Mouse (Mus musculus) retina, postnatal 1 day (tissue): ENCODE measurements at regions not wholly inside any gene's neighbourhood (a gene's known extent, or its start where the extent isn't known, plus 50 kb on each side); places are given as distances from the start of the nearest gene placed in this dataset.

Source experiments
- DNase-seq: peaks from one replicate; pipeline ENCODE4 v3.0.0-alpha.2; 2012

- DNase-seq = no peak
Observed at GRCm38 (mm10) chr12:112336691-112337295, 152.5 kb upstream of the A530016L24Rik start.

- no peak for DNase-seq
Observed at GRCm38 (mm10) chr12:112337443-112337842, 151.8 kb upstream of the A530016L24Rik start.

- no peak for DNase-seq
Observed at GRCm38 (mm10) chr12:112338976-112339375, 150.3 kb upstream of the A530016L24Rik start.

- DNase-seq = no peak
Observed at GRCm38 (mm10) chr12:112339481-112340179, 149.6 kb upstream of the A530016L24Rik start.

GRCm38 (mm10) chr12:112340248-112340647, 149.0 kb upstream of the A530016L24Rik start:
- no peak for DNase-seq

- DNase-seq = no peak
Observed at GRCm38 (mm10) chr12:112341726-112342469, 147.3 kb upstream of the A530016L24Rik start.

GRCm38 (mm10) chr12:112343064-112343463, 146.2 kb upstream of the A530016L24Rik start:
- no peak for DNase-seq

GRCm38 (mm10) chr12:112344285-112344684, 145.0 kb upstream of the A530016L24Rik start:
- DNase-seq = no peak

GRCm38 (mm10) chr12:112345797-112346196, 143.5 kb upstream of the A530016L24Rik start:
- DNase-seq = no peak

GRCm38 (mm10) chr12:112348116-112348515, 141.1 kb upstream of the A530016L24Rik start:
- no peak for DNase-seq

- peak; percentile 92 for DNase-seq
Observed at GRCm38 (mm10) chr12:112349676-112350318, 139.5 kb upstream of the A530016L24Rik start.

- peak; percentile 95 for DNase-seq
Observed at GRCm38 (mm10) chr12:112350733-112351132, 138.5 kb upstream of the A530016L24Rik start.

- no peak for DNase-seq
Observed at GRCm38 (mm10) chr12:112363349-112363748, 125.9 kb upstream of the A530016L24Rik start.

GRCm38 (mm10) chr12:112367221-112367620, 122.0 kb upstream of the A530016L24Rik start:
- no peak for DNase-seq

GRCm38 (mm10) chr12:112368112-112368511, 121.1 kb upstream of the A530016L24Rik start:
- DNase-seq = no peak

- DNase-seq = no peak
Observed at GRCm38 (mm10) chr12:112369581-112370371, 119.5 kb upstream of the A530016L24Rik start.

GRCm38 (mm10) chr12:112372234-112373050, 116.8 kb upstream of the A530016L24Rik start:
- peak; percentile 62 for DNase-seq

- no peak for DNase-seq
Observed at GRCm38 (mm10) chr12:112373966-112374365, 115.3 kb upstream of the A530016L24Rik start.

GRCm38 (mm10) chr12:112376236-112376635, 113.0 kb upstream of the A530016L24Rik start:
- no peak for DNase-seq

- DNase-seq = no peak
Observed at GRCm38 (mm10) chr12:112376701-112377100, 112.5 kb upstream of the A530016L24Rik start.

- DNase-seq = peak; percentile 45
Observed at GRCm38 (mm10) chr12:112378482-112379243, 110.6 kb upstream of the A530016L24Rik start.
